Mouse (Mus musculus) liver, embryonic 14.5 days (tissue): ENCODE data around the gene Fras1.

Experiments used
- CTCF ChIP-seq: IDR thresholded peaks from 2 replicates; pipeline ENCODE4 v1.5.1; 2016; ENCODE audit warnings: antibody characterized with exemption, low read depth, control low read depth
- EP300 ChIP-seq: IDR thresholded peaks from 2 replicates; pipeline ENCODE4 v1.6.1; 2016; ENCODE audit warnings: antibody characterized with exemption, low read depth

- no peak for TF ChIP-seq CTCF
- no peak for TF ChIP-seq EP300
These were observed 428.4 kb downstream of the Fras1 start for GRCm38 (mm10) chr5:96802185-96802584.
